13 mouse cellular contexts compared by ENCODE assay signal in genomic region chr19:43464294-43464687, GRCm38 (mm10). TPM values are rescaled to one million over a fixed set of nuclear protein-coding genes. Genes with fewer than 3 reads are reported as not detected.
"Had no signal": no experiment of that assay in that cellular context is flagged by ENCODE, and none has a peak within 500 bp of the region (broad histone marks: within the 10 kb centered on the region; RNA-seq: fewer than 3 reads in every experiment).

No protein-coding gene starts in this region.

- H3K4me1 ChIP-seq: limb, embryonic 15.5 days had no signal

- H3K9ac ChIP-seq: limb, embryonic 15.5 days; midbrain, embryonic 13.5 days had no signal

- H3K27ac ChIP-seq: limb, embryonic 15.5 days; midbrain, embryonic 13.5 days; stomach, postnatal 0 days had no signal

- H3K9me3 ChIP-seq: limb, embryonic 15.5 days; midbrain, embryonic 13.5 days had no signal

- ATAC-seq: hindbrain, embryonic 16.5 days; inflammation-experienced regulatory T-cells, adult 6 months; lung, postnatal 0 days; midbrain, embryonic 13.5 days had no signal

- H3K27me3 ChIP-seq: limb, embryonic 15.5 days; midbrain, embryonic 13.5 days had no signal

- H3K4me2 ChIP-seq: limb, embryonic 15.5 days; midbrain, embryonic 13.5 days had no signal

- DNase-seq: layer of hippocampus, adult 9-11 months; layer of hippocampus, postnatal 36 days; lung, adult 2 months; lung, postnatal 36 days; right cerebral cortex, adult 18-20 months; right cerebral cortex, postnatal 25 days; thymus, postnatal 4 days had no signal

- H3K36me3 ChIP-seq: limb, embryonic 15.5 days; midbrain, embryonic 13.5 days had no signal

- H3K4me3 ChIP-seq: limb, embryonic 15.5 days; midbrain, embryonic 13.5 days had no signal

RNA-seq across cellular contexts. Expression of gene Cnnm1, which starts 24.1 kb away (rescaled TPM):
- polyA plus RNA-seq: inflammation-experienced regulatory T-cells, adult 6 months had no signal
